Mouse (Mus musculus) right cerebral cortex, postnatal 10 days (tissue): ENCODE measurements around the gene Fam222b.
"Not testable (repeated sequence)": the region's sequence is repeated elsewhere in the genome, so short reads cannot be mapped to it uniquely, and the experiment has no call there.

Experiments
- DNase-seq, 2 experiments: peaks; one replicate each; pipeline ENCODE4 v3.0.0; 2021; ENCODE audit warnings: low spot score in 2 of 2

The Fam222b gene

GRCm38 (mm10) chr11:78094504-78095143 is at the start of gene Fam222b:
TSS of gene Fam222b (plus strand) at chr11:78094660.
- peak; percentile 94 to 95 for DNase-seq

- peak; percentile 73 to 79 for DNase-seq
Observed at GRCm38 (mm10) chr11:78044758-78045251, 49.7 kb upstream of the Fam222b start.

DNA sequence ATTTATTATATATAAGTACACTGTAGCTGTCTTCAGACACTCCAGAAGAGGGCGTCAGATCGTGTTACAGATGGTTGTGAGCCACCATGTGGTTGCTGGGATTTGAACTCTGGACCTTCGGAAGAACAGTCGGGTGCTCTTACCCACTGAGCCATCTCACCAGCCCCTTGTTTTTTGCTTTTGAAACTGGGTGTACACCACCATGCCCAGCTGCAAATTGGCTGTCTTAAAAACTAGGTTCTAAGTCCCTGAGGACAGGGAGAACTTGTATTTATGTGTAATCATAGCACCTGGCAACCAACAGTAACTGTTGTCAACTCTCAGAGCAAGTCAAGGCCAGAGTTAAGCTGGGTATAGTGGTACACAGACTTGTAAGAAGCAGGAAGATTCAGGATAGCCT is 45.8 kb upstream of the Fam222b start:
- not testable (repeated sequence) for DNase-seq

DNA sequence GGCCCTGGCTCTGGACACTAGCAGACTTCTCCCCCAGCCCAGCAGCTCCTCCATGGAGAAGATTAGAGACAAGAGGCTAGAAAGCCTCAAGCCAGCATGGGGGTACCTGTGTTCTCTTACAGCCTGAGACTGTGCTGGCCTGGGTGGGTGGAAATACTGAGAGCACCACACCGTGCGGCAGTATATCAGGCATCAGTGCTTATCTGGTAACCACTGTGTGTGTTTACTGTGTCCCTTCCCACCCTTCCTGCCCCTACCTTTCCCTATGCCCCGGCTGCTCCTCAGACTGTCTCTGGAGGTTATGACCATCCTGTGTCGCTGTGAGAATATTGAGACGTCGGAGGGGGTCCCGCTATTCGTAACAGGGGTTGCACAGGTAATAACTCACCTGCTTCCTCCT is 41.4 kb upstream of the Fam222b start:
- no peak for DNase-seq

DNA sequence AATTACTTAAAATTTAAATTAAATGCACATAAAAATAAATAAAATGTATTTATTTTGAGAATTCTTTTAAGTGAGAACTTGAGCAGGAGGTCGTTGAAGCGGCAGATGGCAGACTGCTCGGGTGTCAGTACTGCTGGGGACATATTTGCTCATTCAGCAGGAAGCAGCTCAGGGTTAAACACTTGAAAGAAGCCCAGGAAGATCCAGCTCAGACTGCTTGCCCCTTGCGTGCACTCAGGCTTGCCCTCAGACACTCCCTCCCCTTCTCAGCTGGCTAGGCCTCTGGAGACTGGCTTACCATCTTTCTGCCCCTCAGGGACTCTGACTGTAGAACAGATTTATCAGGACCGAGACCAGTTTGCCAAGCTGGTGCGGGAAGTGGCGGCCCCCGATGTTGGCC is 37.5 kb upstream of the Fam222b start:
- no peak for DNase-seq

GRCm38 (mm10) chr11:78059833-78060757 is 34.4 kb upstream of the Fam222b start:
- peak; percentile 81 to 85 for DNase-seq

DNA sequence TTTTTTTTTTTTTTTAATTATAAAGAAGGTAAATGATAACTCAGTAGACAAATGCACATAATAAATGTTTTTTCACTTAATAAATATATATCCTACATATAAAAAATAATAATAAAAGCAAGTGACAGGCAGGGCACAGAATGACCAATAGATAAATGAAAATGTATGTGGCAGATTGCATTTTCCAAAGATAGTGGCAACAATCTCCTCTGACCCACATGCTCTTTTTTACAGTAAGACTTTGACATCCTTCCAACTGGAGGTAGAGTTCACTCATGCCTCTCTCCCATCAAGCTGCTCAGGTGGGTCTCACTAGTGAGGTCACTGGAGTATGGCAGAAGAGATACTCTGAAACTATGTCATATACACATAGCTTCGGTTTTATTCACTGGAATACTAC is 31.9 kb upstream of the Fam222b start:
- no peak for DNase-seq

DNA sequence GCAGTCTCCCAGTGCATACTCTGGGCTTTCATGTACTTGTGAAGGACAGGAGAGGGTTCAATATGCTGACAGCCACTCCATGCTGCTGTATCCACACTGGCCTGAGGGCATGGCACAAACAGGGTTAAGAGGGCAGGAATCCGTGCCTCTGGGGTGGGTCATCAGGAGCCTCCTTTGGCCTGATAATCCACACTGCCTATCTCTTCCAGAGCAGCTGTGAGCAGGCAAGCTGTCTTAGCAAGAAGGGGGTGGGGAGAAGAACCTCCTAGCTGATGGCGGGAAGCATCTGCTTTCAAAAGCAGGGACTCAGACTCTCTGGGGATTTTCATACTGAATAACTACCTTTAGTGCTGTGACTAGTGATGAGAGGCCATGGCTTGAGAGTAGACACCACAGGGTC is 28.6 kb upstream of the Fam222b start:
- DNase-seq = no peak

- DNase-seq = no peak
Observed at GRCm38 (mm10) chr11:78066641-78067040, 27.8 kb upstream of the Fam222b start.

DNA sequence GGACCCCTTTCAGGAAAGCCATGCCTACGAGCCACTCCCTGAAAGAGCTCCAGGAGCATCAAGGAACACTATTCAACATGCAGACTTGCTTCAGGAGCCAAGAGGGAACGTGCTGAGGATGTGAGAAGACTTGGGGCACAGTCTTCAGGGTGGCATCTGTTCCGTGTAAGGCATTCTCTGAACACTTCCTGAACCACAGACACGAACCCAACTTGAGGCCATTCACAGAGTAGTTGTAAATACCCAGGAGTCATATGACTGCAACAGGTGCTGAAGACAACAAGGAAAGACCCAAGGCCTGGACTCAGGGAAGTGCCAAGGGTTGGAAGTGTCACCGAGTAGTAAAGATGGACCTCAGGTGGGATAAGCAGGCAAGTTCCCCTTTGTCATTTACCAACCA is 26.9 kb upstream of the Fam222b start:
- no peak for DNase-seq

DNA sequence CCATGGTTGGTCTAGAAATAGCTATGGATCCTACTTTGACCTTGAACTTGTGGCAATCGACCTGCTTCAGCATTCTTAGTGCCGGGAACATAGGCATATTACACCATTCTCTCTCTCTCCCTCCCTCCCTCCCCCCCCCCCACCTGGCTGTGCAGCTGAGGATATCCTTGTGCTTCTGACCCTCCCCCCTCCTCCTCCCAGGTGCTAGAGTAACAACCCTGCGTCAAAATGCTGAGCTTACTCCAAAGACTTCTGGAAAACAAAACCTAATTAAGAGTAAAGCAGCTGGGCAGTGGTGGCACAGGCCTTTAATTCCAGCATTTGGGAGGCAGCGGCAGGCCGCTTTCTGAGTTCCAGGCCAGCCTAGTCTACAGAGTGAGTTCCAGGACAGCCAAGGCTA is 25.3 kb upstream of the Fam222b start:
- no peak for DNase-seq

GRCm38 (mm10) chr11:78069646-78070045 is 24.8 kb upstream of the Fam222b start:
- DNase-seq = no peak

DNA sequence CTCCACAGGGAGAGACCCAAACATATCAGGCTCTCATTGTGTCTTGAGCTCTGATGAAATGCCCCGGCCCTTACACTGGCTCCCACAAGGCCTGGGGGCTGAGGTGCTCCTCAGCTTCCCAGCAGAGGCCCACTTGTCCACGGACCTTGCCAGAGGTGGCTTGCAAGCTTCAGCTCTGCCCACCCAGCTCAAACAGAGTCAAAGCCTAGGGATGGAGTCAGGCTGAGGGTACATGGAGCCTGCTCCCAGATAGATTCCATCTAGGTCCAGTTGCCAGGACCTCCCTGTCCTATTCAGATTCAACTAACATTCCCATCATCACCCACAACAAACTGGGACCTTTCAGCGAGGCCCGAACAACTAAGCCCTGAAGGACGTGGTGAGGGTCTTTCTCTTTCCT is 22.5 kb upstream of the Fam222b start:
- no peak for DNase-seq

DNA sequence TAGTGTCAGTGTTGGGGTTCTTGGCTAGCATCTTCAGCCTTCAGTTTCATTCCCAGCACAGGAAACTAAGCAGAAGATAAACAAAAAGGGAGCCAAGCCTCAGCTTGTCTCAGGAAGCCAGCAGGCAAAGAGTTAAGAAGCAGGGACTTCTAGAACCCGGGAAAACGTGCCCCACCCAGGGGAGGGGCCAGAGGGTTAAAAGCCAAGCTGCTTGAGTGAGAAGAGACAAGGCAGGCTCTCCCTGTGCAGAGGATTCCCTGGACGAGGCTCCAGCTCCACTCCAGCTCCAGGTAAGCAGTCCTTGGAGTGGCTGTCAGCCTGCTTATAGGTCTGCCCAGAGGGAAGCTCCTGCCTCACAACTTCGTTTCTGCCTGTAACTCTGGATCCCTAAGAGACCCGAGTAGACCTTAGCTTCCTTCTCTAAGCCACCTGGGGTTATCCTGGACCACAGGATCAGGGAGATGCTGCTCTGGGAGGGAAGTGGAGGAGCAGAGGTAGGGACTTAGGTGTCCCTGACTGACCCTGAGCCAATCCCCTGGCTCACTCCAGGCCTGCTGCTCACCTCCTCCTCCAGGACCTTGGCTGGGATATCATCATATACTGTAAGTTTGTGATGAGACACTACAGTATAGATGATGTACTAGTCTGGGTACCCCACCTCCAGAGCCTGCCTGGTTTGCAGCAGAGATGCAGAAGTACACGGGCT is 21.9 kb upstream of the Fam222b start:
- DNase-seq = no peak

DNA sequence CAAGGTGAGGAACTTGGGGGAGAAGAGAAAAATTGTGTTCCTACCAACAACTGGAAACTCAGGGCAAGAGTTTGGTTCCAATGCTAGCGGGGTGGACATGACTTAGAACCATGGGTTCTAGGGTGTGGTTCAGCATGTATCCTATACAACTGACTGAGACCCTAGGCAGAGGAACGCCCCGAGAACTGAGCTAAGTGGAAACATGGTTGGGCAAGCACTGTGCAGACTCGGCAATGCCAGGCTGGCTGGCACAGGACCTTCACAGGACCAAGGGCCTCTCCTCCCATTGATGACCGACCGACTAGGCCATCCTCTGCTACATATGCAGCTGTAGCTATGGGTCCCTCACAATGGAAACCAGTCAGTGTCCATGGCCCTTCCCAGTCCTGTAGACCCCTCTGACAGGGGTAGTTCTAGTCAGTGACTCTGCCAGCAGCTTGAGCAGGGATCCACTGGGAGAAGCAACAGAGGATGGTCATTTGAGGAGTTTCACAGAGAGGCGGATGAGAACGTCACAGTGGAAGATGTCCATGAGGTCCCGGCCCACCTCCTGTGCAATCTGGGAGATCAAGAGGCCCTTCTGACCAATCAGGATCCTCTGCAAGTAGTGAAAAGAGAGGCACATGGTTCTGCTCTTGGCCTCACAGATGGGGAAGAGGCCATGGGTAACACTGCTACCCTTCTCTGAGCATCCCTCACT is 20.7 kb upstream of the Fam222b start:
- no peak for DNase-seq

GRCm38 (mm10) chr11:78074277-78074652 is 20.2 kb upstream of the Fam222b start:
- DNase-seq = no peak

- no peak for DNase-seq
Observed at GRCm38 (mm10) chr11:78074666-78075065, 19.8 kb upstream of the Fam222b start.

- peak; percentile 91 to 92 for DNase-seq
Observed at GRCm38 (mm10) chr11:78079961-78080921, 14.2 kb upstream of the Fam222b start, which contains the start of gene Eral1. TSS of gene Eral1 (minus strand) at chr11:78080383.

DNA sequence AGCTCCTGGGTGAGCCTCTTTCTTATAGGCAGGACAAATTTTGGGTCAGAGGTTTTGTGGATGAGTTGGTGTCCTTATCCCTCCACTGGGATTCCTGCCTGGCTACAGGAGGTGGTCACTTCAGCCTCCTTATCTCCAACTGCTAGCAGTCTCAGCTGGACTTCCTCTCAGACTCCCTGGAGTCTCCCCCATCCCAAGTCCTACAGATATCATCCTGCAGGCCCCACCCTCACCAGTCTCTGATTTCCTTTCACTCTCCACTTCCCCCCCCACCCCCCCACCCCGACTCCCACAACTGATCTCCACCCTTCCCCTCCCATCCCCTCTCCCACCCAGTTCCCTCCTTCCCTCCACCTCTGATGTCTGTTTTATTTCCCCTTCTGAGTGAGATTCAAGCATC is 10.9 kb upstream of the Fam222b start:
- DNase-seq = no peak

GRCm38 (mm10) chr11:78086925-78087479 is 7.5 kb upstream of the Fam222b start:
- no peak for DNase-seq
